Mouse (Mus musculus): ENCODE results near the gene Ncor2. TPM values are rescaled to one million over a fixed set of nuclear protein-coding genes. Genes with fewer than 3 reads are reported as not detected.

Ncor2 gene
- total and polyA plus RNA-seq, 2 experiments, result 7.1 to 15.0 TPM

GRCm38 (mm10) chr5:125136296-125136995, 42.6 kb downstream of the Ncor2 start:
- Histone ChIP-seq H3K79me2 (ENCODE audit: control insufficient read depth, insufficient read depth, low read length) (peaks cover 71% of the 10 kb centered on the region), H3K4me3 (ENCODE audit: insufficient read depth, low read depth, low read length) (no peak overlapping the region), H3K27me3 (ENCODE audit: control insufficient read depth, insufficient read depth, low read length) (no peaks in the 10 kb centered on the region), H3K4me1 (ENCODE audit: control insufficient read depth, insufficient read depth, low read length) (peaks cover 45% of the 10 kb centered on the region), H3K36me3 (ENCODE audit: control insufficient read depth, insufficient read depth, low read length) (no peaks in the 10 kb centered on the region), H3K9ac (ENCODE audit: low read depth, low read length) (no peak overlapping the region), H3K27ac (replicated peaks; ENCODE audit: insufficient read depth, low read depth, low read length) (no peak overlapping the region)
- WGBS, result 54% methylated on average over 5 of the region's 5 CpGs
- no peak for TF ChIP-seq CTCF (IDR thresholded peaks at IDR 0.05; ENCODE audit: low read depth, low read length)
- no peak for TF ChIP-seq POLR2A (IDR thresholded peaks at IDR 0.05; ENCODE audit: extremely low read depth, insufficient read depth, low read length)
- no peak for DNase-seq (ENCODE audit: extremely low read depth, low read depth, low spot score)

- Histone ChIP-seq H3K79me2 (ENCODE audit: control insufficient read depth, insufficient read depth, low read length) (peaks cover 86% of the 10 kb centered on the region), H3K27ac (replicated peaks; ENCODE audit: insufficient read depth, low read depth, low read length) (no peak overlapping the region; the same call in 1 of the 2 replicates), H3K36me3 (ENCODE audit: control insufficient read depth, insufficient read depth, low read length) (no peaks in the 10 kb centered on the region), H3K9ac (ENCODE audit: low read depth, low read length) (no peak overlapping the region), H3K27me3 (ENCODE audit: control insufficient read depth, insufficient read depth, low read length) (no peaks in the 10 kb centered on the region), H3K4me3 (ENCODE audit: insufficient read depth, low read depth, low read length) (no peak overlapping the region), H3K4me1 (ENCODE audit: control insufficient read depth, insufficient read depth, low read length) (peaks cover 40% of the 10 kb centered on the region)
- TF ChIP-seq CTCF (IDR thresholded peaks at IDR 0.05; ENCODE audit: low read depth, low read length), result no peak
- TF ChIP-seq POLR2A (IDR thresholded peaks at IDR 0.05; ENCODE audit: extremely low read depth, insufficient read depth, low read length), result no peak
- peak; percentile 70 for DNase-seq (ENCODE audit: extremely low read depth, low read depth, low spot score)
- WGBS, result 36% methylated on average over 11 of the region's 11 CpGs
Measured at GRCm38 (mm10) chr5:125134795-125135468, 44.1 kb downstream of the Ncor2 start.

DNA sequence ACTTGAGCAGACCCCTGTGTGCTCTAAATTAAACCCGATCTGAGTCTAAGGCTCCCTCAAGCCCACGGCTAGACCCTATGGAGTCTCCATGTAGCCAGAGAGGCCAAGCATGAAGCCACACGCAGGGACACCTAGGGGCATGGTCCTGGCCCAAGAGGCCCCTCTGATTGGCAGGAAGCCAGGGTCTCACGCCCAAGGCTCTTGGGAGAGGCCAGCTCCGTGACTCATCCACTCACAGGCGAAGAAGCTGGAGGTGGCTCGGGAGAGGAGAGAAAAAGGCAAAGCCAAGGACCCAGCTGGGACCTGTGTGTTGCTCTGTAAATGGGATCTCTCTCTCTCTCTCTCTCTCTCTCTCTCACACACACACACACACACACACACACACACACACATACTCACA, 44.6 kb downstream of the Ncor2 start:
- DNase-seq (ENCODE audit: extremely low read depth, low read depth, low spot score), result no peak
- H3K79me2 ChIP-seq (ENCODE audit: control insufficient read depth, insufficient read depth, low read length), result peaks cover 85% of the 10 kb centered on the region
- no peak overlapping the region for H3K9ac ChIP-seq (ENCODE audit: low read depth, low read length)
- no peak overlapping the region for H3K27ac ChIP-seq (replicated peaks; ENCODE audit: insufficient read depth, low read depth, low read length)
- H3K36me3 ChIP-seq (ENCODE audit: control insufficient read depth, insufficient read depth, low read length), result no peaks in the 10 kb centered on the region
- H3K4me1 ChIP-seq (ENCODE audit: control insufficient read depth, insufficient read depth, low read length), result peaks cover 36% of the 10 kb centered on the region
- 49% methylated on average over 7 of the region's 7 CpGs for WGBS
- H3K27me3 ChIP-seq (ENCODE audit: control insufficient read depth, insufficient read depth, low read length), result no peaks in the 10 kb centered on the region
- TF ChIP-seq POLR2A (IDR thresholded peaks at IDR 0.05; ENCODE audit: extremely low read depth, insufficient read depth, low read length) (no peak), CTCF (IDR thresholded peaks at IDR 0.05; ENCODE audit: low read depth, low read length) (no peak)
- no peak overlapping the region for H3K4me3 ChIP-seq (ENCODE audit: insufficient read depth, low read depth, low read length)

GRCm38 (mm10) chr5:125133651-125134050, 45.4 kb downstream of the Ncor2 start:
- peaks cover 35% of the 10 kb centered on the region for H3K4me1 ChIP-seq (ENCODE audit: control insufficient read depth, insufficient read depth, low read length)
- no peaks in the 10 kb centered on the region for H3K27me3 ChIP-seq (ENCODE audit: control insufficient read depth, insufficient read depth, low read length)
- H3K4me3 ChIP-seq (ENCODE audit: insufficient read depth, low read depth, low read length), result no peak overlapping the region
- peaks cover 83% of the 10 kb centered on the region for H3K79me2 ChIP-seq (ENCODE audit: control insufficient read depth, insufficient read depth, low read length)
- TF ChIP-seq CTCF (IDR thresholded peaks at IDR 0.05; ENCODE audit: low read depth, low read length) (no peak), POLR2A (IDR thresholded peaks at IDR 0.05; ENCODE audit: extremely low read depth, insufficient read depth, low read length) (no peak)
- 57% methylated on average over 4 of the region's 4 CpGs for WGBS
- no peak for DNase-seq (ENCODE audit: extremely low read depth, low read depth, low spot score)
- no peak overlapping the region for H3K9ac ChIP-seq (ENCODE audit: low read depth, low read length)
- H3K36me3 ChIP-seq (ENCODE audit: control insufficient read depth, insufficient read depth, low read length), result no peaks in the 10 kb centered on the region
- H3K27ac ChIP-seq (replicated peaks; ENCODE audit: insufficient read depth, low read depth, low read length), result no peak overlapping the region

DNA sequence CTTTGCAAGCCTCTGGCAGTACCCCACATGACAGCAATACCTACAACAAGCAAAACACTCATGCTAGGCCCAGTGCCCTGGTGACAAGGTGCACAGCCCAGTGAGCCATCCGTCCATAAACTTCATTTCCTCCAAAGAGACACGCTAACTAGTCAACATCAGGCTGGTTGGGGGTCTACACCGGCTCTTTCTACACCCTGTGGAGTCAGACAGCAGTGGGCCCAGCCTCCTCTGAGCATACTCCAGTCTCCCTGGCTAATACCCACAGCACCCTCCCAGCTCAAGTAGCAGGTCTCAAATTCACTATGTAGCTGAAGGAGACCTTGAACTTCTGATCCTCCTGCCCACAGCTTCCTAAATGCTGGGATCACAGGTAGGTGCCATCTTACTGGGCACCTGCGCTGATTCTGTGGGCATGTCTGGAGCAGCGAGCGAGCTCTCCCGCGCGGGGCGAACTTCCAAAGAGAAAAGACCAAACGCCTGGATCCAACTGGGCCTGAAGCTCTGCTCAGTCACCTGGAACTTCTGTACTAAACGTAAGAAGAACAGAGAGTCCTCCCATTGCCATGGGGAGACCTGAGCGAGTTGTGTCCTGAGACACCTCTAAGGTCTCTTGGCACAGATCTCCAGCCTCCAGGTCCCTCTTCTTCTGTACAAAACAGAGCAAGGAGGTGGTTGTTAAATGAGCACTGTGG, 46.3 kb downstream of the Ncor2 start:
- 91% methylated on average over 13 of the region's 13 CpGs for WGBS
- no peaks in the 10 kb centered on the region for H3K27me3 ChIP-seq (ENCODE audit: control insufficient read depth, insufficient read depth, low read length)
- DNase-seq (ENCODE audit: extremely low read depth, low read depth, low spot score), result no peak
- no peak overlapping the region for H3K27ac ChIP-seq (replicated peaks; ENCODE audit: insufficient read depth, low read depth, low read length)
- no peak for TF ChIP-seq POLR2A (IDR thresholded peaks at IDR 0.05; ENCODE audit: extremely low read depth, insufficient read depth, low read length)
- no peak for TF ChIP-seq CTCF (IDR thresholded peaks at IDR 0.05; ENCODE audit: low read depth, low read length)
- H3K9ac ChIP-seq (ENCODE audit: low read depth, low read length), result no peak overlapping the region
- no peak overlapping the region for H3K4me3 ChIP-seq (ENCODE audit: insufficient read depth, low read depth, low read length)
- peaks cover 37% of the 10 kb centered on the region for H3K4me1 ChIP-seq (ENCODE audit: control insufficient read depth, insufficient read depth, low read length)
- H3K36me3 ChIP-seq (ENCODE audit: control insufficient read depth, insufficient read depth, low read length), result no peaks in the 10 kb centered on the region
- H3K79me2 ChIP-seq (ENCODE audit: control insufficient read depth, insufficient read depth, low read length), result peaks cover 77% of the 10 kb centered on the region
